Mouse (Mus musculus) A20 (cell line): ENCODE measurements around the gene Usp42.

ENCODE experiments used
- DNase-seq: peaks from one replicate; pipeline ENCODE4 v3.0.0-alpha.2; 2011; ENCODE audit warnings: low read depth, low spot score

The Usp42 gene

GRCm38 (mm10) chr5:143690392-143690791 lies 41.7 kb downstream of the Usp42 start:
- DNase-seq, result no peak

GRCm38 (mm10) chr5:143687589-143687988 lies 44.5 kb downstream of the Usp42 start:
- DNase-seq, result no peak

- DNase-seq, result no peak
Measured at GRCm38 (mm10) chr5:143686456-143686855, 45.6 kb downstream of the Usp42 start.

GRCm38 (mm10) chr5:143684911-143685390 lies 47.1 kb downstream of the Usp42 start:
- no peak for DNase-seq

- DNase-seq, result no peak
Measured at GRCm38 (mm10) chr5:143683696-143684095, 48.4 kb downstream of the Usp42 start.

- no peak for DNase-seq
Measured at GRCm38 (mm10) chr5:143679654-143680053, 52.4 kb downstream of the Usp42 start.

- no peak for DNase-seq
Measured at GRCm38 (mm10) chr5:143678634-143679271, 53.3 kb downstream of the Usp42 start.

GRCm38 (mm10) chr5:143677363-143677762 lies 54.7 kb downstream of the Usp42 start:
- DNase-seq, result peak; percentile 50

GRCm38 (mm10) chr5:143676218-143676985 lies 55.7 kb downstream of the Usp42 start:
- peak; percentile 72 for DNase-seq

GRCm38 (mm10) chr5:143674576-143674975 lies 57.5 kb downstream of the Usp42 start:
- DNase-seq, result no peak

GRCm38 (mm10) chr5:143670740-143671415 lies 61.2 kb downstream of the Usp42 start:
- DNase-seq, result peak; percentile 56

- no peak for DNase-seq
Measured at GRCm38 (mm10) chr5:143669839-143670238, 62.2 kb downstream of the Usp42 start.

- DNase-seq, result no peak
Measured at GRCm38 (mm10) chr5:143669393-143669792, 62.7 kb downstream of the Usp42 start.

- no peak for DNase-seq
Measured at GRCm38 (mm10) chr5:143668884-143669283, 63.2 kb downstream of the Usp42 start.

- no peak for DNase-seq
Measured at GRCm38 (mm10) chr5:143666015-143666414, 66.1 kb downstream of the Usp42 start.

GRCm38 (mm10) chr5:143665561-143665960 lies 66.5 kb downstream of the Usp42 start:
- DNase-seq, result no peak

- no peak for DNase-seq
Measured at GRCm38 (mm10) chr5:143663074-143663687, 68.9 kb downstream of the Usp42 start.
